Mouse (Mus musculus): Measurements from ENCODE around the gene Zfp648.

Gene Zfp648

GRCm38 (mm10) chr1:154200955-154201722 lies at the start of gene Zfp648:
TSS of gene Zfp648 (plus strand) at chr1:154201187.
- DNase-seq (ENCODE audit: low spot score) = no peak

GRCm38 (mm10) chr1:154152539-154152938 lies 48.4 kb upstream of the Zfp648 start:
- DNase-seq (ENCODE audit: low spot score) = no peak

- no peak for DNase-seq (ENCODE audit: low spot score)
These were observed 47.2 kb upstream of the Zfp648 start for GRCm38 (mm10) chr1:154153800-154154199.

DNA sequence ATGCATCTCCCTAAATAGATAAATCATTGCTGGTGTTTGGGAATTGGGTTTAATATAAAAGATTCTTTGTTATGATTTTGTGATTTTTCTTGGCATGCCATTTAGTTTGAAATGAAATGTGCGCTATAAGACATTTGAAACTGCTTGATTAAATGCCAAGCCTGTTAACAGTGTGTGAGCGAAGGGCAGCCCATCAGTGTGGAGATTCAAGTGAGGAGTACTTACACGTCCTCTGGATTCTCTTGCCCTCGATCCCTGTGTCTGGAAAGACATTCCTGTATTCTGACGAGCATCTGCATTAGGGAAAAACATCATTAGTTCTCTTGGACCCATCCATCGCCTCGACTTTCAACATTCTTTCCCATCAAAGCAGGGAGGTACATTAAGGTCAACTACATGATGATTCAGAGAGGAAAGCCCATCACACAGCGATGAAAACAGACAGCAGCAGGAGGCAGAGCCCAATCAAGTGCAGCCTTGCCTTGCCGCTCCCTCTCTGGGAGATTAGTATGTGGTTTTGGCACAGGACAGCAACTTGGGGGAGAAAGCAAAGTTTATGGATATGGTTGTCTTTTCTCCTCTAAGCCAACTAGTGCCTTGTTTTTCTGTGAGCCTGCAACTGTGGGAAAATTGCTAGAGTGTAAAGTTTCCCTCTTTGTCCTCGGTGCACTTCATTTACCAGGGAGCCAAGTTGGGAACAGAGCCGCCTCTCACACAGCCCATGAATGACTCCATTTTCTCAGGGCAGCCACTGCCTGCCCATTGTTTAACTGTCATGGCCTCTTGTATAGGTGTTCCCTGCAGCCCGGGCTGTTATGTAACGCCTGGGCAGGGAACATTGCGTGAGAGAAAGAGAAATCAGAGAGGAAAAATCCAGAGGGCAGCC lies 44.6 kb upstream of the Zfp648 start:
- DNase-seq (ENCODE audit: low spot score) = no peak

- no peak for DNase-seq (ENCODE audit: low spot score)
These were observed 43.9 kb upstream of the Zfp648 start for GRCm38 (mm10) chr1:154157131-154157530.

DNA sequence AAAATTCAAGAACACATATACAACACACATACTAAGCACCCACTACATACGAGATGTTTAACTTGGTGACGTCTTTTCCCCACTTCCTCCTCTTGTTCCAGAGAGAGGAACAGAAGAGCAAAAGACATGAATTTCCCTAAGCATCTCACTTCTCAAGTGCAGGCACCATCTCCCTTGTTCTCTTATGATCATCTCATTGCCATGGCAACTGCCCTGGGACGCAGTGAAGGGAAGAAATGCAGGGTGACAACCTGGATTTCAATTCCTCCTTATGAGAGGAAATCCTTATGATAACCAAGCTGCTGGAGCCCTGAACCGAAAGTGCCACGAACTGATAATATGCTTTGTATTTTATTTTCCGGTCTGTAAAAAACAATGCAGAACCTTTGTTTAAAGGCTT lies 33.3 kb upstream of the Zfp648 start:
- DNase-seq (ENCODE audit: low spot score) = no peak

GRCm38 (mm10) chr1:154175334-154175733 lies 25.7 kb upstream of the Zfp648 start:
- no peak for DNase-seq (ENCODE audit: low spot score)

GRCm38 (mm10) chr1:154177781-154178180 lies 23.2 kb upstream of the Zfp648 start:
- DNase-seq (ENCODE audit: low spot score) = no peak

DNA sequence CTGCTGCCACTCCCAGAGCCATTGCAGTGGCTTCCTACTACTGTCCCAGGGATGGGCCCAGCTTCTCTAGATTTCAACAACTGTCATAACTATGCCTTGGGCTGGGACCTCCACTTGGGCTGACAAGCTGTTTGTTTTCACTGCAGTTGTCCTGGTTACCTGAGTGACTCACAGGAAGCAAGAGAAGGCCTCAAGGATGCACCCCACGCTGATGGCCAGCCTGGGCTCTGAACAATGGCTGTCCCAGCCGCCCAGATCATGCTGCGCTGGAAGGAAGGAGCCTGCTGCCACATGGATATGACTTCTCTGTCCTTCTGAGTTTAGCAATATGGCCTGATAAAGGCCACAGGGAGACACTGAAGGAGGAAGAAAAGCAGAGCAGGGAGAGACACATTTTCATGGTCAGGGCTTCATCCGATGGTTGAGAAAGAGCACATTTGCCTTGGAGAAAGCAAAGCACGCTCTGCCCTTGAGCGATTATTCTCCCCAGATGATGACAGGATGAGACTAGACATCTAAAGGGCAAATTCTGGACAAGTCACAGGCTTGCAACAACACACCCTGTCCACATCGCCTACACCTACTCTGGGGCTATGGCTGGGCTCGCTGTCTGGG lies 22.3 kb upstream of the Zfp648 start:
- DNase-seq (ENCODE audit: low spot score) = no peak

- DNase-seq (ENCODE audit: low spot score) = peak; percentile 41
These were observed 20.0 kb upstream of the Zfp648 start for GRCm38 (mm10) chr1:154180952-154181351.

GRCm38 (mm10) chr1:154182396-154183076 lies 18.5 kb upstream of the Zfp648 start:
- no peak for DNase-seq (ENCODE audit: low spot score)

- DNase-seq (ENCODE audit: low spot score) = no peak
These were observed 17.8 kb upstream of the Zfp648 start for GRCm38 (mm10) chr1:154183077-154183751.

- DNase-seq (ENCODE audit: low spot score) = no peak
These were observed 12.8 kb upstream of the Zfp648 start for GRCm38 (mm10) chr1:154188229-154188628.

DNA sequence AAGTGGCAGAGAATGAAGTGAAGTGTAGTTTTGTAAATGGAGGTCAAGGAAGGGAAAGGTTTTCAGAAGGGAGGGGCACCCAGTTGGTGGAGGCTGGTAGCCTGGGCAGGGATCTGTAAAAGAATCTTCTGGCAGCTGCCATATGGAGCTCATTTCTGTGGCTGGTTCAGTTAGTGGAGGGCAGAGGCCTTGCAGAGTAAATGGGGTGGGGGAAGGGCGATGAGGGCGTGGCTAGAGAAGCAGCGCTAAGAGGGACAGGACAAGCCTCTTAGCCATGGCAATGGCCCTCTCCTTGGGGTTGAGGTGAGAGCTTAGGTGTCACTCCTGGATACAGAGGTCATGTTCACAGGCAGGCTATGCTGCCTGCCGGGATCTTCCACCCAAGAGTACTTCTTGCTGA lies 12.4 kb upstream of the Zfp648 start:
- no peak for DNase-seq (ENCODE audit: low spot score)

DNA sequence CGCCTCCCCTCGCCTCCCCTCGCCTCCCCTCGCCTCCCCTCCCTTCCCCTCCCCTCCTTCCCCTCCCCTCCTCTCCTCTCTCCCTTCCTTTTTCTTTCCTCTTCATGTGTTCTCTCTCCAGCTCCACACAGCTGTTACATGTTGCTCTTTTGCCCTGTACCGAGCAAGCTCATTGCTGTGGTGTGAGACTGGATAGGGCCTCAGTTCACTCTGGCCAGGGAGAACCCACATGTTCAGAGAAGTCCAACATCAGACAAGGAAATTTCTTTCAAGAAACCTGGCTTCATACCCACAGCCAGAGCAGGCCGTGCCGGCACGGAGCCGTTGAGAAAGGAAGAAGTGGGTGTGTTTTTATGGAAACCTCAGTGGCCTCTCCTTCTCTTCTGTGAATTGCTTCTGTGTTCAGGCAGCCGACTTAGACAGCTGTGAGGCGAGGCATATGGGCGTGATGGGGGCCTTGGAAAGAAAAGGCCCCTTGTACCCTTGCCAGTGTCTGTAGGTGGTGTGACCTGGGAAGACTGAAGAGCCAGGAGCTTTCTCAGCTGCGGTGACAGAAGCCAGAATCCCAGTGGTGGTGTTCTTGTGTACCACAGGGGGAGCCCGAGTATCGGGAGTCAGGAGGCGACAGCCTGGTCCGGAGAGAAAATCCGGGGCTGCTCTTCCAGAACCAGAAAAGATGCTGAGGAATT lies 11.0 kb upstream of the Zfp648 start:
- DNase-seq (ENCODE audit: low spot score) = no peak

- DNase-seq (ENCODE audit: low spot score) = no peak
These were observed 2.1 kb upstream of the Zfp648 start for GRCm38 (mm10) chr1:154198896-154199295.

DNA sequence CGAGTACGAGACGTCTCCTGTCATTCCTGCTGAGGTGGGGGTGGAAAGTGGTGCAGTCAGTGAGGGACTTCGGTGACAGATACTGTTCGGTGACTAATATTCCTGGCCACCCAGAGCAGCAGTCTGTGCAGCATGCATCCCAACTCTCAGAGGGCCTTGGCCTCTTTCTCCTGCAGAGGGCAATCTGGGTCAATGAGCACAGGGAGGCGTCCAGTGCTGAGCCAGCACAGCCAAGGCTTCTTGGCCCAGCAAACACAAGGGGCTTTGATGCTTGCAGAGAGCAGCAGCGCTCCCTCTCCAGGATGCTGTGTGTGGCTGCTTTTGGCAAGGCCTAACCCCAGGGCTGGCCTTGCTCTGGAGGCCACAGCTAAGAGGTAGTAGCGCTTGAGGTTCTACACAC lies 1.6 kb downstream of the Zfp648 start:
- no peak for DNase-seq (ENCODE audit: low spot score)

DNA sequence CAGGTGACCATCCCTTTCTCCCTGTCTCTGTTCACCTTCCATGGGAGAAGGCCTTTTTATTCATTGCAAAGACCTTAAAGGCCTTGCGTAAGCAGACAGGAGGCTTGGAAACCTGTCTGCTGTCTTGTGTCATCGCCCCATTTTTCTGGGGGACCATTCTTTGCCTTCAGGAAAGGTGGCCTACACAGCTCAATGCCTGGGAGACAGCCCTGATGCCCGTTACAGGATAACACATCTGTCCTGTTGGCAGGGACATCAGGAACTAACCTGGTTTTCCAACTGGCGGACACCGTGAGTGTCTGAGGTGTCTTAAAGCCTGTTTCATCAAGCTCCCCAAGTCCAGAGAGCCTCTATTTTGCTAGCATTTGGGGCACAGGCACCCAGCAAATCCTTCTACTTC lies 2.4 kb downstream of the Zfp648 start:
- DNase-seq (ENCODE audit: low spot score) = no peak

GRCm38 (mm10) chr1:154204652-154205573 lies 3.9 kb downstream of the Zfp648 start:
- no peak for DNase-seq (ENCODE audit: low spot score)

DNA sequence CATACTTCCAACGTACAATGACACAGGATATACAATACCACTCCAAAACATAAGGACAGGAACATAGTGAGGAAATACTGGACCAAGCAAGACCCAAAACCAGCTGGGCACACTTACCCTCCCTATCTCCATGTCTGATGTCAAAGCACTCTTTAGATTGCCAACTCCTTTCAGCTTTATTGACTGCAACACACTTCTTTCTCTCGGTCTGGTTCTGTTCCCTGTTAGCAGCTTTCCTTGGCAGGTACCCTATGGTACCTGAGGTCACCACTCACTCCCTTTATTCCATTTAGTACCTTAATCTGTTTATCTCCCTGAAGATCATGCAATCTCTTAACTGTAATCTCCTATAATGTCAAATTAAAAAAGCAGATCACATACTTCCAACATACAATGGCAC lies 19.0 kb downstream of the Zfp648 start:
- no peak for DNase-seq (ENCODE audit: low spot score)

All from ovary, postnatal 10 days (tissue).